Mouse (Mus musculus): ENCODE data around the gene Arfip1.
"Not testable (repeated sequence)": the region's sequence is repeated elsewhere in the genome, so short reads cannot be mapped to it uniquely, and the experiment has no call there.

Gene Arfip1

GRCm38 (mm10) chr3:84580716-84581115 is 1.7 kb downstream of the Arfip1 start:
- no peak for DNase-seq (ENCODE audit: low spot score in 2 of 2)

- DNase-seq (ENCODE audit: low spot score in 2 of 2) = no peak
Observed at GRCm38 (mm10) chr3:84570501-84570900, 11.9 kb downstream of the Arfip1 start.

GRCm38 (mm10) chr3:84569587-84569986 is 12.8 kb downstream of the Arfip1 start:
- DNase-seq (ENCODE audit: low spot score in 2 of 2) = no peak

GRCm38 (mm10) chr3:84568540-84568939 is 13.9 kb downstream of the Arfip1 start:
- DNase-seq (ENCODE audit: low spot score in 2 of 2) = no peak

- DNase-seq (ENCODE audit: low spot score in 2 of 2) = no peak
Observed at GRCm38 (mm10) chr3:84563415-84563814, 19.0 kb downstream of the Arfip1 start.

GRCm38 (mm10) chr3:84562911-84563310 is 19.5 kb downstream of the Arfip1 start:
- not testable (repeated sequence) for DNase-seq (ENCODE audit: low spot score in 2 of 2)

GRCm38 (mm10) chr3:84558301-84558700 is 24.1 kb downstream of the Arfip1 start:
- no peak for DNase-seq (ENCODE audit: low spot score in 2 of 2)

- DNase-seq (ENCODE audit: low spot score in 2 of 2) = no peak
Observed at GRCm38 (mm10) chr3:84555780-84556179, 26.6 kb downstream of the Arfip1 start.

- DNase-seq (ENCODE audit: low spot score in 2 of 2) = no peak
Observed at GRCm38 (mm10) chr3:84547177-84547576, 35.2 kb downstream of the Arfip1 start.

GRCm38 (mm10) chr3:84542450-84542849 is 40.0 kb downstream of the Arfip1 start:
- peak; percentile 72 to 74 for DNase-seq (ENCODE audit: low spot score in 2 of 2)

GRCm38 (mm10) chr3:84541881-84542280 is 40.5 kb downstream of the Arfip1 start:
- no peak for DNase-seq (ENCODE audit: low spot score in 2 of 2)

- DNase-seq (ENCODE audit: low spot score in 2 of 2) = no peak
Observed at GRCm38 (mm10) chr3:84540640-84541039, 41.8 kb downstream of the Arfip1 start.

- DNase-seq (ENCODE audit: low spot score in 2 of 2) = no peak
Observed at GRCm38 (mm10) chr3:84536987-84537386, 45.4 kb downstream of the Arfip1 start.

GRCm38 (mm10) chr3:84533227-84533626 is 49.2 kb downstream of the Arfip1 start:
- no peak for DNase-seq (ENCODE audit: low spot score in 2 of 2)

GRCm38 (mm10) chr3:84529021-84529420 is 53.4 kb downstream of the Arfip1 start:
- no peak for DNase-seq (ENCODE audit: low spot score in 2 of 2)

GRCm38 (mm10) chr3:84524952-84525351 is 57.5 kb downstream of the Arfip1 start:
- DNase-seq (ENCODE audit: low spot score in 2 of 2) = no peak

- DNase-seq (ENCODE audit: low spot score in 2 of 2) = no peak
Observed at GRCm38 (mm10) chr3:84516163-84516562, 66.3 kb downstream of the Arfip1 start.

- no peak for DNase-seq (ENCODE audit: low spot score in 2 of 2)
Observed at GRCm38 (mm10) chr3:84512774-84513515, 69.5 kb downstream of the Arfip1 start.

- DNase-seq (ENCODE audit: low spot score in 2 of 2) = no peak
Observed at GRCm38 (mm10) chr3:84505193-84505592, 77.2 kb downstream of the Arfip1 start.

- DNase-seq (ENCODE audit: low spot score in 2 of 2) = no peak
Observed at GRCm38 (mm10) chr3:84504291-84504690, 78.1 kb downstream of the Arfip1 start.

- DNase-seq (ENCODE audit: low spot score in 2 of 2) = no peak
Observed at GRCm38 (mm10) chr3:84502101-84502500, 80.3 kb downstream of the Arfip1 start.

GRCm38 (mm10) chr3:84500491-84500890 is 81.9 kb downstream of the Arfip1 start:
- DNase-seq (ENCODE audit: low spot score in 2 of 2) = no peak

- DNase-seq (ENCODE audit: low spot score in 2 of 2) = no peak
Observed at GRCm38 (mm10) chr3:84497718-84498117, 84.7 kb downstream of the Arfip1 start.

- no peak for DNase-seq (ENCODE audit: low spot score in 2 of 2)
Observed at GRCm38 (mm10) chr3:84492657-84493056, 89.8 kb downstream of the Arfip1 start.
